In the genomic region with DNA sequence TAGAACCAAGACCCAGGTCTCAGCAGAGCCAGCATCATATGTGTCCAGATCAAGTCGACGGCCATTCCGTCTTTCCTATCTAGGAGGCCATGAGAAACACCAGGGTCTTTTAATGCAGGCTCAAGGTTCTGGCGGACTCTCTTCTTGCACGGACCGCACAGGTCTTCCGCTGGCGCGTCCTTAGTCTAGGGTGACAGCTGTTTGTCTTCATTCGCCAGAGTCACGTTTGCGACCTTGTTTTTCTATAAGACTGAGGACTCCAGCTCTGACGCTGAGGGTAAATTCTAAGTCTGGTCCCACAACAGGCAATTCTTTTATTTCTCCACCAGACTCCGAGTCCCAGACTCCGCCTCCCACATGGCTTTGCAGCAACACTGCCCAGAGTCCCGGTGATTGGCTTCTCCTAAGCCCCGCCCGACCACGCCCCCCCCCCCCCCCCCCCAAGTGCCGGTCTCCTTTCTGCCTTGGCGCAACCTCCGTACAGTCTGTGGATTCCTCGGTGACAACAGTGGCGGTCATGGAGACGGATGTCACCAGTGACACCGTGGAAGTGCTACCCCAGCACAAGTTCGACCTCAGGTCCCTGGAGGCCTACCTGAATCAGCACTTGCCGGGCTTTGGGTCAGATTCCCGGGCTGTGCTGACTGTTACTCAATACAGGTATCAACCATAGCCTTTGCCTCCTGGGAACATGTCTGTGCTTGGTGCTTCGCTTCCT, we compare ENCODE assay signal across 8 mouse cellular contexts. TPM values are rescaled to one million over a fixed set of nuclear protein-coding genes. Genes with fewer than 3 reads are reported as not detected.
A peak's percentile ranks its signal among the peaks of the same experiment; 100 is the strongest.
DNase-seq lines count a peak whose midpoint lies in the region; ATAC-seq and TF ChIP-seq lines count a peak whose summit lies in the region.

A gene (plus strand): TSS at position 134 of the 718 bp plus-strand sequence.

- peak within 1 kb of the TSS; percentile 100 for H3K4me3 ChIP-seq in E14TG2a.4 (replicated peaks; ENCODE audit: low read length)
- peak within 1 kb of the TSS; percentile 98 for H3K4me3 ChIP-seq in forebrain, embryonic 13.5 days
- H3K4me3 ChIP-seq in liver, postnatal 0 days (ENCODE audit: low read depth, low read length), result peak within 1 kb of the TSS; percentile 99
- peak within 1 kb of the TSS; percentile 100 for H3K4me3 ChIP-seq in neural tube, embryonic 14.5 days (ENCODE audit: low read depth, low read length)

- 0% methylated on average over 25 of the region's 30 CpGs for WGBS in forebrain, embryonic 13.5 days
- under 1% methylated on average over 30 of the region's 30 CpGs for WGBS in large intestine, adult 2 months
- under 1% methylated on average over 26 of the region's 30 CpGs for WGBS in liver, postnatal 0 days (ENCODE audit: insufficient replicate concordance)
- WGBS in neural tube, embryonic 14.5 days, result under 1% methylated on average over 27 of the region's 30 CpGs

- peaks cover 30% of the 10 kb centered on the region for H3K36me3 ChIP-seq in E14TG2a.4 (ENCODE audit: insufficient read depth, low read length)
- H3K36me3 ChIP-seq in forebrain, embryonic 13.5 days (ENCODE audit: poor library complexity, severe bottlenecking), result peaks cover 17% of the 10 kb centered on the region
- H3K36me3 ChIP-seq in liver, postnatal 0 days (replicated peaks; ENCODE audit: insufficient read depth, low read length), result peaks cover 16% of the 10 kb centered on the region
- H3K36me3 ChIP-seq in neural tube, embryonic 14.5 days (ENCODE audit: control insufficient read depth, insufficient read depth, low read length), result peaks cover 11% of the 10 kb centered on the region

- H3K27me3 ChIP-seq in E14TG2a.4 (ENCODE audit: insufficient read depth, low read length), result no peaks in the 10 kb centered on the region
- H3K27me3 ChIP-seq in forebrain, embryonic 13.5 days, result no peaks in the 10 kb centered on the region
- H3K27me3 ChIP-seq in liver, postnatal 0 days (ENCODE audit: insufficient read depth, low read length), result no peaks in the 10 kb centered on the region
- no peaks in the 10 kb centered on the region; the same call in 1 of the 2 replicates for H3K27me3 ChIP-seq in neural tube, embryonic 14.5 days (ENCODE audit: control insufficient read depth, insufficient read depth, low read length)

- no peaks in the 10 kb centered on the region for H3K9me3 ChIP-seq in E14TG2a.4 (ENCODE audit: low read length)
- H3K9me3 ChIP-seq in forebrain, embryonic 13.5 days (replicated peaks), result no peaks in the 10 kb centered on the region
- no peaks in the 10 kb centered on the region for H3K9me3 ChIP-seq in liver, postnatal 0 days (ENCODE audit: low read length)
- H3K9me3 ChIP-seq in neural tube, embryonic 14.5 days (ENCODE audit: control insufficient read depth, low read length), result no peaks in the 10 kb centered on the region

- H3K4me2 ChIP-seq in forebrain, embryonic 13.5 days, result peak within 1 kb of the TSS; percentile 95
- peak within 1 kb of the TSS; percentile 96 for H3K4me2 ChIP-seq in liver, postnatal 0 days (ENCODE audit: low read depth, low read length)
- H3K4me2 ChIP-seq in neural tube, embryonic 14.5 days (ENCODE audit: low read depth, low read length), result peak within 1 kb of the TSS; percentile 92

- H3K27ac ChIP-seq in forebrain, embryonic 13.5 days, result peak within 1 kb of the TSS; percentile 57
- H3K27ac ChIP-seq in liver, postnatal 0 days (ENCODE audit: low read depth), result peak within 1 kb of the TSS; percentile 80
- peak within 1 kb of the TSS; percentile 64 for H3K27ac ChIP-seq in neural tube, embryonic 14.5 days (ENCODE audit: low read depth, low read length)

- peak; percentile 91 for DNase-seq in c-Kit-positive CD71-positive TER-119-positive erythroid progenitor cells, embryonic 14.5 days (ENCODE audit: low spot score)
- DNase-seq in heart, postnatal 10 days, result peak; percentile 90 to 94
- peak; percentile 82 for DNase-seq in large intestine, adult 2 months (ENCODE audit: low read depth, low spot score)
- DNase-seq in liver, postnatal 0 days, result peak; percentile 89
- peak; percentile 88 for DNase-seq in testis, postnatal 10 days (ENCODE audit: low spot score)

- H3K4me1 ChIP-seq in E14TG2a.4 (replicated peaks; ENCODE audit: low read depth, low read length), result peaks cover 39% of the 10 kb centered on the region
- peaks cover 21% of the 10 kb centered on the region for H3K4me1 ChIP-seq in forebrain, embryonic 13.5 days
- H3K4me1 ChIP-seq in liver, postnatal 0 days (ENCODE audit: insufficient read depth), result peaks cover 11% of the 10 kb centered on the region; the same call in 1 of the 2 replicates
- peaks cover 12% of the 10 kb centered on the region for H3K4me1 ChIP-seq in neural tube, embryonic 14.5 days (ENCODE audit: control insufficient read depth, insufficient read depth, low read length)

- no peak for TF ChIP-seq CTCF in E14TG2a.4 (conservative IDR thresholded peaks at IDR 0.05; ENCODE audit: low read length)
- TF ChIP-seq CTCF in liver, postnatal 0 days (IDR thresholded peaks at IDR 0.05; ENCODE audit: low read depth), result no peak

- ATAC-seq in forebrain, embryonic 13.5 days, result peak; percentile 98
- ATAC-seq in liver, postnatal 0 days, result peak; percentile 94
- peak; percentile 98 for ATAC-seq in neural tube, embryonic 14.5 days (ENCODE audit: low read depth)

- intact Hi-C loops in heart, postnatal 10 days (cut with DNase I), result loop anchor here (2.0 kb wide), 1 partner anchor 59 kb away; no protein-coding TSS in a partner anchor

- peak within 1 kb of the TSS; percentile 89 for H3K9ac ChIP-seq in forebrain, embryonic 13.5 days
- H3K9ac ChIP-seq in liver, postnatal 0 days (replicated peaks), result peak within 1 kb of the TSS; percentile 92
- H3K9ac ChIP-seq in neural tube, embryonic 14.5 days (replicated peaks; ENCODE audit: low read depth, low read length), result peak within 1 kb of the TSS; percentile 83

- TF ChIP-seq EP300 in liver, postnatal 0 days (IDR thresholded peaks at IDR 0.05; ENCODE audit: low read depth), result no peak

RNA-seq across cellular contexts. Expression of the gene that starts here (rescaled TPM):
- 5.6 and 6.8 TPM in 2 replicates for polyA plus RNA-seq in forebrain, embryonic 13.5 days (2015; fragmentation: Nextera tagmentation; extraction: Ambion mirVana)
- total RNA-seq in heart, postnatal 10 days (2021), result 10 to 100 TPM; 37.9 to 38.1 TPM
- polyA plus RNA-seq in large intestine, adult 2 months (2012; rRNA removed), result 20.9 and 43.6 TPM in 2 replicates
- 103 and 105 TPM in 2 replicates for polyA plus RNA-seq in liver, postnatal 0 days (2015; fragmentation: Nextera tagmentation; extraction: Ambion mirVana)
- 7.8 and 8.8 TPM in 2 replicates for polyA plus RNA-seq in neural tube, embryonic 14.5 days (2014; fragmentation: Nextera tagmentation; extraction: Ambion mirVana)

Comparison
In these comparisons a context has a peak if more than half of its experiments do, and no peak if none do; other contexts are left out.
1. Peak in every context shown above with its lines: DNase-seq, ATAC-seq, H3K4me3 ChIP-seq and H3K27ac ChIP-seq.